ENCODE assay signal across 8 mouse cellular contexts in the genomic region with DNA sequence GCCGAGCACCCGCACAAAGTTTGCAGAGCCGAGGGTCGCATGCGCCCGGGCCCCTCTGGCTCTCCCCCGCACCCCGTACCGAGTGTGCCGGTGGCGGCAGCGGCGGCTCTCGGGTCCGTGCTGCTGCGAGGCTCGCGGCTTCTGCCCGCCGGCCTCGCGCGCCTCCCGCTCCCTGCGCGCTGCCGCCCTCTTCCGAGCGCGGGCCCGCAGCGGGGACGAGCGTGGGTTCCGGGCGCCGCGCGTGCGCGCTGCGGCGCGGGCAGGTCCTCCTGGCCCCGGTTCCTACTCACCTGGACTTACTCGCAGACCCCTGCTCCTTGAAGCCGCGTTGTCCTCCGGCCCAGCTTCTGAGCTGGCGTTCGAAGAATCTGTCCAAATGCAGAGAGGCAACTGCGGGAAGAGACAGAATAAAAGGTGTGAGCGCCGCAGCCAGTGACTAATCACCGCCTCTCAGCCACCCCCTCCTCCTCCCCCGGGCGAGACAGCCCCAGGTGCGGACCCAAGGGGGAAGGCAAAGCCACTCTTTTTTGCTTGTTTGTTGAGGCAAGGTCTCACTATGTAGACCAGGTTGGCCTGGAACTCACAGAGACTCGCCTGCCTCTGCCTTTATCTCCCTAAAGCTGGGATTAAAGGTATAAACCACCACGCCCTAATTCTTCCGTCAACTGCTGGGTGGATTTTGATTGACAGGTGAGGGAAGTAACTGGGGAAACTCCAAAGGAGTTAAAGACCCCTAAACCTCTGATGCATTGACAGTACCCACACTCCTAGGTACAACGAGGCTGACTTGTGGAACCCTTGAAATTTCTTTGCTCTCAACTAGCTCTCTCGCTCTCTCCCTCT. TPM values are rescaled to one million over a fixed set of nuclear protein-coding genes. Genes with fewer than 3 reads are reported as not detected.
DNase-seq lines count a peak whose midpoint lies in the region; ATAC-seq and TF ChIP-seq lines count a peak whose summit lies in the region.

No protein-coding gene starts in this region.

- H3K4me1 ChIP-seq in CH12.LX (ENCODE audit: control insufficient read depth in 1 of 2, insufficient read depth in 2 of 2), result peaks cover 16 to 74% of the 10 kb centered on the region in 2 experiments
- peaks cover 47% of the 10 kb centered on the region for H3K4me1 ChIP-seq in embryonic facial prominence, embryonic 10.5 days
- peaks cover 13 to 17% of the 10 kb centered on the region in 2 experiments for H3K4me1 ChIP-seq in heart, embryonic 14.5 days (ENCODE audit: control insufficient read depth in 2 of 2, insufficient read depth in 2 of 2, low read length in 2 of 2)

- 3% methylated on average over 63 of the region's 63 CpGs for WGBS in embryonic facial prominence, embryonic 10.5 days
- 3% methylated on average over 52 of the region's 63 CpGs for WGBS in heart, embryonic 14.5 days

- H3K79me2 ChIP-seq in CH12.LX (replicated peaks; ENCODE audit: control insufficient read depth, extremely low read depth, insufficient read depth, poor library complexity, severe bottlenecking), result peaks cover 28% of the 10 kb centered on the region

- H3K27ac ChIP-seq in CH12.LX (ENCODE audit: insufficient read depth, low read depth), result peak overlapping the region; percentile 87
- peak overlapping the region; percentile 81 for H3K27ac ChIP-seq in embryonic facial prominence, embryonic 10.5 days (replicated peaks)
- H3K27ac ChIP-seq in heart, embryonic 14.5 days (replicated peaks in 1 of 2; ENCODE audit: control insufficient read depth in 1 of 2, insufficient read depth in 1 of 2, low read depth in 2 of 2, low read length in 2 of 2), result 0 out of 4 replicates have a peak overlapping the region, but pooled peaks of 1 of the 2 experiments have one; percentile 19

- no peaks in the 10 kb centered on the region for H3K36me3 ChIP-seq in CH12.LX (replicated peaks in 1 of 2; ENCODE audit: control insufficient read depth in 1 of 2, insufficient read depth in 1 of 2, low read length in 1 of 2)
- no peaks in the 10 kb centered on the region for H3K36me3 ChIP-seq in embryonic facial prominence, embryonic 10.5 days (replicated peaks)
- no peaks in the 10 kb centered on the region for H3K36me3 ChIP-seq in heart, embryonic 14.5 days (ENCODE audit: control insufficient read depth, insufficient read depth, low read length)

- no peaks in the 10 kb centered on the region for H3K27me3 ChIP-seq in CH12.LX (replicated peaks)
- H3K27me3 ChIP-seq in embryonic facial prominence, embryonic 10.5 days (replicated peaks; ENCODE audit: low read depth, poor library complexity, severe bottlenecking), result peaks cover 64% of the 10 kb centered on the region
- peaks cover 22% of the 10 kb centered on the region for H3K27me3 ChIP-seq in heart, embryonic 14.5 days (ENCODE audit: control insufficient read depth, insufficient read depth, low read length)

- no peak for TF ChIP-seq CTCF in CH12.LX (conservative IDR thresholded peaks at IDR 0.05 in 1 of 2, IDR thresholded peaks at IDR 0.05 in 1 of 2; ENCODE audit: low read depth in 2 of 2, low read length in 2 of 2)

- TF ChIP-seq EP300 in CH12.LX (IDR thresholded peaks at IDR 0.05; ENCODE audit: low read length), result no peak

- no peak for ATAC-seq in heart, embryonic 14.5 days (ENCODE audit: insufficient number of reproducible peaks, insufficient read depth, low FRiP score, low read depth)
- no peak for ATAC-seq in erythroid progenitor cell, adult 5-6 weeks (replicated peaks; ENCODE audit: low FRiP score, poor library complexity, severe bottlenecking)

- peak overlapping the region; percentile 64 to 76 (median 75) for H3K4me3 ChIP-seq in CH12.LX (replicated peaks in 1 of 3; ENCODE audit: low read depth in 2 of 3, low read length in 2 of 3, poor library complexity in 1 of 3)
- H3K4me3 ChIP-seq in embryonic facial prominence, embryonic 10.5 days, result peak overlapping the region; percentile 77
- peak overlapping the region; percentile 69 to 81 for H3K4me3 ChIP-seq in heart, embryonic 14.5 days (ENCODE audit: control insufficient read depth in 1 of 2, insufficient read depth in 1 of 2, low read depth in 1 of 2, low read length in 2 of 2)

- peak; percentile 65 for DNase-seq in CH12.LX (ENCODE audit: extremely low read depth)
- DNase-seq in adrenal gland, adult (ENCODE audit: inconsistent age in 2 of 2, low spot score in 1 of 2), result peak; percentile 75 to 89
- peak; percentile 74 for DNase-seq in embryonic facial prominence, embryonic 10.5 days (ENCODE audit: low spot score)
- peak; percentile 75 for DNase-seq in kidney, postnatal 10 days
- peak; percentile 53 for DNase-seq in lung, postnatal 10 days
- DNase-seq in right cerebral cortex, postnatal 10 days (ENCODE audit: low spot score in 2 of 2), result peak; percentile 50 to 64

- no peaks in the 10 kb centered on the region for H3K9me3 ChIP-seq in CH12.LX (replicated peaks; ENCODE audit: low read length)
- H3K9me3 ChIP-seq in embryonic facial prominence, embryonic 10.5 days, result no peaks in the 10 kb centered on the region
- H3K9me3 ChIP-seq in heart, embryonic 14.5 days (ENCODE audit: control insufficient read depth, low read length), result no peaks in the 10 kb centered on the region

- no peak for TF ChIP-seq RAD21 in CH12.LX (IDR thresholded peaks at IDR 0.05; ENCODE audit: low read depth, low read length)

- TF ChIP-seq POLR2A in CH12.LX (IDR thresholded peaks at IDR 0.05; ENCODE audit: low read depth, low read length), result peak; percentile 68; the same call in 1 of the 2 replicates

- H3K4me2 ChIP-seq in CH12.LX (ENCODE audit: insufficient read depth, low read depth, poor library complexity, severe bottlenecking), result peak overlapping the region; percentile 91
- peak overlapping the region; percentile 98 for H3K4me2 ChIP-seq in heart, embryonic 14.5 days (ENCODE audit: low read length)

- dilution Hi-C loops in CH12.LX (cut with MboI; ENCODE audit: extremely low pct_ligation_motif_present, extremely low pct_unique_long_range_greater_than_20kb, low sequenced_read_pairs), result no loop called here

- in situ Hi-C loops in CH12.LX (cut with MboI; ENCODE audit: low pct_ligation_motif_present, low pct_unique_long_range_greater_than_20kb, low sequenced_read_pairs), result no loop called here

- H3K9ac ChIP-seq in CH12.LX (ENCODE audit: insufficient read depth, low read depth), result peak overlapping the region; percentile 79
- peak overlapping the region; percentile 81 for H3K9ac ChIP-seq in heart, embryonic 14.5 days (ENCODE audit: low read length)

TF ChIP-seq in CH12.LX, 34 proteins besides CTCF, POLR2A, EP300 and RAD21 (continues in another document):
- TF ChIP-seq ZC3H11A (IDR thresholded peaks at IDR 0.05; ENCODE audit: low read depth, low read length) (no peak), MEF2A (IDR thresholded peaks at IDR 0.05; ENCODE audit: borderline replicate concordance, low read depth, low read length) (no peak), SMC3 (IDR thresholded peaks at IDR 0.05; ENCODE audit: low read depth, low read length) (no peak), ETS1 (conservative IDR thresholded peaks at IDR 0.05; ENCODE audit: low read depth, low read length) (no peak), UBTF (IDR thresholded peaks at IDR 0.05; ENCODE audit: low read depth, low read length) (0 out of 2 replicates have a peak, but pooled peaks have one; percentile 87), HCFC1 (IDR thresholded peaks at IDR 0.05; ENCODE audit: low read depth, low read length) (no peak; the same call in 1 of the 2 replicates), MAZ (IDR thresholded peaks at IDR 0.05; ENCODE audit: low read depth, low read length) (peak; percentile 18; the same call in 1 of the 2 replicates), POLR2AphosphoS2 (IDR thresholded peaks at IDR 0.05; ENCODE audit: low read depth, low read length) (0 out of 2 replicates have a peak, but pooled peaks have one; percentile 37), MAFK (IDR thresholded peaks at IDR 0.05; ENCODE audit: insufficient replicate concordance, low read length) (no peak), TBP (conservative IDR thresholded peaks at IDR 0.05; ENCODE audit: low read depth, low read length) (0 out of 2 replicates have a peak, but pooled peaks have one; percentile 32), KAT2A (IDR thresholded peaks at IDR 0.05; ENCODE audit: insufficient replicate concordance, low read length) (0 out of 2 replicates have a peak, but pooled peaks have one; percentile 48), TCF12 (IDR thresholded peaks at IDR 0.05; ENCODE audit: low read depth, low read length) (peak; percentile 55), SIN3A (IDR thresholded peaks at IDR 0.05; ENCODE audit: low read length) (peak; percentile 49), ZKSCAN1 (IDR thresholded peaks at IDR 0.05; ENCODE audit: borderline replicate concordance, low read depth, low read length) (no peak), ZMIZ1 (IDR thresholded peaks at IDR 0.05; ENCODE audit: low read depth, low read length) (peak; percentile 58), JUND (conservative IDR thresholded peaks at IDR 0.05; ENCODE audit: low read depth, low read length) (no peak), MAX (IDR thresholded peaks at IDR 0.05; ENCODE audit: low read length) (peak; percentile 33; the same call in 1 of the 2 replicates), RCOR1 (conservative IDR thresholded peaks at IDR 0.05; ENCODE audit: low read depth, low read length) (peak; percentile 41), JUN (IDR thresholded peaks at IDR 0.05; ENCODE audit: insufficient read depth, low read depth, low read length) (no peak), ELF1 (IDR thresholded peaks at IDR 0.05; ENCODE audit: low read depth, low read length) (peak; percentile 60), NELFE (IDR thresholded peaks at IDR 0.05; ENCODE audit: low read depth, low read length) (peak; percentile 78), MYC (IDR thresholded peaks at IDR 0.05; ENCODE audit: low read depth, low read length) (no peak), E2F4 (IDR thresholded peaks at IDR 0.05; ENCODE audit: insufficient replicate concordance, low read depth, low read length) (no peak), NRF1 (IDR thresholded peaks at IDR 0.05; ENCODE audit: low read depth, low read length) (peak; percentile 92), ZNF384 (IDR thresholded peaks at IDR 0.05; ENCODE audit: low read depth, low read length) (no peak), USF2 (conservative IDR thresholded peaks at IDR 0.05; ENCODE audit: low read depth, low read length) (no peak), MXI1 (IDR thresholded peaks at IDR 0.05; ENCODE audit: low read depth, low read length) (peak; percentile 70)

RNA-seq across cellular contexts. Expression of a gene that starts 0.6 kb away (rescaled TPM):
- total RNA-seq in CH12.LX (2012; rRNA removed) (70.6 and 124 TPM in 2 replicates), CH12.LX (2014; rRNA removed) (101 and 127 TPM in 2 replicates)
- 43.0 and 52.7 TPM in 2 replicates for polyA plus RNA-seq in CH12.LX (2012; ENCODE audit: insufficient read length, low read depth)
- 7.3 and 9.4 TPM in 2 replicates for polyA plus RNA-seq in embryonic facial prominence, embryonic 10.5 days (2016; fragmentation: Nextera tagmentation; extraction: Ambion mirVana)
- polyA plus RNA-seq in heart, embryonic 14.5 days (2014; fragmentation: Nextera tagmentation; extraction: Ambion mirVana), result 4.2 and 5.0 TPM in 2 replicates
- total RNA-seq in erythroid progenitor cell, adult 5-6 weeks (2015; ENCODE audit: low replicate concordance), result not detected in 2 replicates
- total RNA-seq in erythroid progenitor cell, adult 5-6 weeks (2017; ENCODE audit: low replicate concordance), result not detected in 2 replicates
